Mouse (Mus musculus) thymus, adult 2 months (tissue): ENCODE measurements at regions not wholly inside any gene's neighbourhood (a gene's known extent, or its start where the extent isn't known, plus 50 kb on each side); places are given as distances from the start of the nearest gene placed in this dataset.

Source experiments
- CTCF ChIP-seq: fragments of 200-500 bp; IDR thresholded peaks from 2 replicates; pipeline ENCODE4 v1.5.1; 2012; ENCODE audit warnings: mild to moderate bottlenecking, control low read depth, low read length, moderate library complexity, borderline replicate concordance; ENCODE audit not compliant: control insufficient read depth, poor library complexity, insufficient read depth; ENCODE audit errors: extremely low read depth
- POLR2A ChIP-seq: fragments of 200-500 bp; IDR thresholded peaks from 2 replicates; pipeline ENCODE4 v1.6.1; 2012; ENCODE audit warnings: mild to moderate bottlenecking, low read length, control low read depth, moderate library complexity; ENCODE audit not compliant: control insufficient read depth, poor library complexity, insufficient read depth; ENCODE audit errors: extremely low read depth

DNA sequence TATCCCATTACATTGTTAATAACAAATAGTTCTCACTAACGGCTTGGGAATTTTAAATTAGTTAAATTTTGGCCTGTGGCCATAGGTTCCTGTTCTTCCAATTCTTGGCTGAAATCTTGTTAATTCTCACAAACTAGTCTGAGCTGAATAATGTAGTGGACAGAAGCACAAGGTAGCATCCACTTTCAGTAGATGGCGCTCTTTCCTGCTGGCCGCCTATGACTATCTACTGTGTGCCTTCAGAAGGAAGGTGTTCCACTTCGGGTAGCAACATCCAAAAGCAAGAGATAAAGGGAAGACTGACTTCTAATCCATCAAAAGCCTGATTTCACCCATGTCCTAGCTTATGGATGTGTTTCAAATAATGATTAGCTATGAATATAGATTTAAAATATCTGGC, 172.9 kb downstream of the Sqor start:
- TF ChIP-seq CTCF (no peak), POLR2A (no peak)
